Mouse (Mus musculus) cerebellum, postnatal 14 days (tissue): Measurements from ENCODE around the gene Mphosph6.

Source experiments
- DNase-seq, 2 experiments: peaks; one replicate each; pipeline ENCODE4 v3.0.0; 2021; ENCODE audit warnings: mixed read lengths in 2 of 2

The Mphosph6 gene

DNA sequence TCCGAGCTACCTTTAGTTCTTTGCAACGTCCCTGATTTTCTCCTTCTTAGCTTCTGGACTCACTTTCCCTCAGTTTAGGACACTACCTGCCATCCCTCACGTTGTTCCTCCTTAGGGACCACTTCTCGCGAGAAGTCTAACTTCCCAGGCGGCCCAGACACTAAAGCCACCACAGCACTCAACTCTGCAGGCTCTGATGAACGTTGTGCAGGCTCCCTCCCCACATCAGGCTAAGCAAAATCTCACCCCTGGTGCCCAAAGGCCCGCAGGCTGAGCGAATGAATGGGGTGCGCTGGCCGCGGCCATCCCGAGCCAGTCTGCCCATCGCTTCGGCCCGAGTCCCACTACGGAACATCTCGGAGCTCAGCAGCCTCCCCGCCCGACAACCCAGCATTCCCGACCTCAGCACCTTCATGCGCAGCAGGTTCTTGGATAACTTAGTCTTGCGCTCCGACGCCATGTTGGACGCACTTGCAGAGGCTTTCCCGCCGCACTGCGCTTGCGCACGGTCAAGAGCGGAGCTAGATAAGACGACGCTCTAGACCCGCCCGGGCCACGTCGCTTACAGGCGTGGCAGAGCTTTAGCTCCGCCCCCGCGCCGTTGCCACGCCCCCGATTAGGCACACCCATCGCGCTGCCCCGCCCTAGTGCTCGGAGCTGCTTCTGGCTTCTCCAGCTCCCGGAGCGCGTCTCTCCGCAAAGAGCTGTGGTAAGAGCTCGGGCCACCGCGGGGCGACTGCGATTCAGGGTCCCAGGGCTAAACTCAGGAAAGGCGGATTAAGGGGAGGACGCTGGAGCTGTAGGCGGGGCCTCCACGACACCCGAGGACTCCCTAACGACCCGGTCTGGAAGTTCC is at the start of gene Mphosph6:
Mphosph6 (minus strand) TSS at position 501 of the 856 bp plus-strand sequence.
- peak; percentile 97 to 98 for DNase-seq

DNA sequence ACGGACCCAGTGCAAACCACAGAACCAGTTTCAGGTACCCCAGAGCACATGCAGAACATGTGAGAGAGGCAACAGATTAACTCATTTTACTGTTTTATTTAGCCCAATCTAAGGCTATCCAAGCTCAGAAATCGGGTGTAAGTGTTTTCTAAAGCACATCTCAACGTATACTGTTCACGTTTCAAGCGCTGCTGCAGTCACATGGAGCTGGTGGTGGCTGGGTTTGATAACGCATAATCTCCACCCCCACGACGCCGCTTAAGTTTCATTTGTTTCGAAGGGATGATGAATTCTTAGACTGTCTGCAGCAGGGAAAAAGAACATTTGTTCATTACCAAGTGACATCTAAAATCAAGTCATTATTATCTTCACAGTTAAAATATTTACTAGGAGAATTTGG is 48.7 kb upstream of the Mphosph6 start:
- no peak for DNase-seq

GRCm38 (mm10) chr8:117847865-117848264 is 46.1 kb upstream of the Mphosph6 start:
- DNase-seq, result no peak

- peak in 1 of 2 experiments; percentile 15 for DNase-seq
Measured at GRCm38 (mm10) chr8:117843694-117844093, 42.0 kb upstream of the Mphosph6 start.

GRCm38 (mm10) chr8:117813524-117813923 is 11.8 kb upstream of the Mphosph6 start:
- DNase-seq, result no peak

DNA sequence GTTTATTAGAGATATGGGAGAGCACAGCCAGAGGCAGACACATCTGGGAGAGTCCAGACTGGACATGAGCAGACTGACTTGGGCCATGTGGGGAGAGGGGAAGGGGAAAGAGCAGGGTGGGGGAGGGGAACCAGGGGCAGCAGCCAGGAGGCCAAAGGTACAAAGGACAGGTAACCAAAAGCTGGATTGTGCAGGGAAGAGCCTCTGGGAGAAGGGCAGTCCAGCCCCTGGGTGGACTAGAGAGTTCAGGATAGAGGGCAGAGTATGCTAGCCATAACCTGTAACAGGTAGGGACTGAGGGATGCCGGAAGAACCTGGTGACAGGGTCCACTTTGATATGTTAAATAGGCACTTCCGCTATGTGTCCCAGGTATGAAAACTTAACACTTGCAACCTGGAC is 8.9 kb upstream of the Mphosph6 start:
- DNase-seq, result no peak

GRCm38 (mm10) chr8:117805419-117805818 is 3.7 kb upstream of the Mphosph6 start:
- no peak for DNase-seq

DNA sequence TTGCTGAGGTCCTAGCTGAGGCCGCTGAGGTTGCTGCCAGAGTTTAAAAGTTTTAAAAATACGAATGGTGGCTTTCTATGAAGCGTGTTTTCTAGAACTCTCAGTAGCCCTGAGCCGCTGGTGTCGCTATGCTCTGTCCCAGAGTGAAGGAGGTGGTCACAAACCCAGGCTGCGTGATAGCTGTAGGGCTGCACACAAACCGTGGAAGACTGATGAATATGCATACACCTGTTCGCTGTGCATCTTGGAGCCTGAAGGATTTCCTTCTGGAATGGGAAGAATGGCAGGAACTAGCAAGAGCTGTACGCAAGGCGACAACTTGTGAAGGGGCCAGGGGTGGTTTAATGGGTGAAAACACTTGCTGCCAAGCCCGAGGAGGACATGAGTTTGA is 551 bp upstream of the Mphosph6 start:
- no peak for DNase-seq

GRCm38 (mm10) chr8:117798066-117798465 is 3.7 kb downstream of the Mphosph6 start:
- no peak for DNase-seq

DNA sequence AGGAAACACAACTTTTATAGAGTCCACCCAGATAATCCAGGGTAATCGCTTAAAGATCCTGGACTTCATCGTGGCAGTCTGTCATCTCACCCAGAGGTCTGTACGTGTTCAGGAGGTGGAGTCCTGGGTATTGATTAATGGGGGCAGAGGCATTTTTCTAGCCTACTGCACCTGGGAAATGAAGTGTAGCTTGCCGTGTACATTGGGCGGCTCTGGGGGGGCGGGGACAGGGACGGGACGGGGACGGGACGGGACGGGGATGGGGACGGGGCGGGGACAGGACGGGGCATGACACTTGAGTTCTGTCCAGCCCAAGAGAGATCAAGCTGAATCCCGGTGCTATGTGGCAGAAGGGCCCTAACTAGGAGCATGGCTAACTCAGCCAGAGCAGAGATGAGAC is 5.3 kb downstream of the Mphosph6 start:
- no peak for DNase-seq

GRCm38 (mm10) chr8:117794581-117794980 is 7.2 kb downstream of the Mphosph6 start:
- peak; percentile 29 to 52 for DNase-seq

- DNase-seq, result no peak
Measured at GRCm38 (mm10) chr8:117792616-117793144, 9.1 kb downstream of the Mphosph6 start.

DNA sequence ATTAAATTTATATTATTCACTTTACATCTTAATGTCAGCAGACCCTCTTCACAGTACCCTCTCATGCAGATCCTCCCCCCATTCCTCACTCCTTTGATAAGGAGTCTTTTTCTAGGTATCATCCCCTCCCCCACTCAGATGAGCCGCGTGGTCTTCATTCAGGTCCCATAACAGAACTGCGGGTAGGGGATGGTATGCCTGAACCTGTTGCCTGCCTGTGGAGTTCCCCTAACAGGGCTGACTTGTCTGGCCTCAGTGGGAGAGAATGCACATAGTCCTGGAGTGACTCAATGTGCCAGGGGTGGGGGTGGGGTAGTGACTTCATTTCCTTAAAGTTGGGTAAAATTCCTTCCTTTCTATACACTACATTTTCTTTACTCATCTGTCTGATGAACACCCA is 15.3 kb downstream of the Mphosph6 start:
- DNase-seq, result no peak

DNA sequence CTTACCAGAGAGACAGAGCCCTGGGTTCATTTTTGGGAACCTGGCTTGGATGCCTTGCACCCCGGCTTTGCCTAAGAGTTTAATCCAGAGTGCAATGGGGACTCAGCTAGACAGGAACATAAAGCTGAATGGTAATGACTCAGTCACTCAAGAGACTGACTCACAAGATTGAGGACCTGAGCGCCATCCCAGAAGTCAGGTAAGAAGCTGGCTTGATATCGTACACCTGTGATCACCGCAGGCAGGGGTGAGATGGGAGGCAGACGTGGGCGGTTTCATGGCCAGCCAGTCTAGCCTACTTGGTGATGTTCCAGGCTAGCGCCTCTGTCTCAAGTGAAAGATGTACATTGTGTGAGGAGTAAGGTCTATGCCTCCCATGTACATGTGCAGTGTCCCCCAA is 18.7 kb downstream of the Mphosph6 start:
- no peak for DNase-seq

- no peak for DNase-seq
Measured at GRCm38 (mm10) chr8:117781375-117782129, 20.2 kb downstream of the Mphosph6 start.

- DNase-seq, result no peak
Measured at GRCm38 (mm10) chr8:117779344-117779743, 22.4 kb downstream of the Mphosph6 start.

DNA sequence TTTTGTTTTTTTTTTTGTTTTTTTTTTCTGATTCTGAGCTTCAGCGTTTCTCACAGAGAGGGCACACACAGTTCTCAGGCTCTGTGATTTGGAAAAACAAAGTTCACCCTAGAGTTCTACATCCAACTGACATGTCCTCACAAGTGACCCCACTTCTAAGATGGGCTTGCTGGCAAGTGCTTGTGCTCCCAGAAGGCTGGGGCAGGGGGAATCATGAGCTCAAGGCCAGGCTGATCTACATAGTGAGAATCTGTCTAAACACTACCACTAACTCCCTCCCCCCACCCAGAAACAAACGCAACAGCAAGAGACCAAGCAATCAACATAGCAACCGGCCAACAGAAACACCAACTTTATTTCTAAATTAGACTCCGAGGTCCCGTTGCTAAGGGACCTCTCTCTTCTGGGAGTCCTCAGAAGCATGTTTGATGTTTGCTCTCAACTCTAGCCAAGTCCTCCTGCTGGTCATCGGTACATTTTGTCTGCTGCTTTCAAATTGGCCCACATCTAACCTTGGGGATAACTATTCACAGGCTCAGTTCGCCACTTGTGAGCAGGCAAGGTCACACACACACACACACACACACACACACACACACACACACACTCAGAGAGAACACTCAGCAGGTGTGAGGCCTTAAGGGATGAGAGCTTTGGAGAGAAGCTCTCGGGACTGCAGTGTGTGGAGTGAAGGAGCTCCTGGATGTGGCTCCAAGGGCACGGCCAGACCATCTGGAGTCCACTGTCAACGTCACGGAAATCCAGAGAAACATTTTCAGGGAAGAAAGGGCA is 23.0 kb downstream of the Mphosph6 start:
- no peak for DNase-seq

DNA sequence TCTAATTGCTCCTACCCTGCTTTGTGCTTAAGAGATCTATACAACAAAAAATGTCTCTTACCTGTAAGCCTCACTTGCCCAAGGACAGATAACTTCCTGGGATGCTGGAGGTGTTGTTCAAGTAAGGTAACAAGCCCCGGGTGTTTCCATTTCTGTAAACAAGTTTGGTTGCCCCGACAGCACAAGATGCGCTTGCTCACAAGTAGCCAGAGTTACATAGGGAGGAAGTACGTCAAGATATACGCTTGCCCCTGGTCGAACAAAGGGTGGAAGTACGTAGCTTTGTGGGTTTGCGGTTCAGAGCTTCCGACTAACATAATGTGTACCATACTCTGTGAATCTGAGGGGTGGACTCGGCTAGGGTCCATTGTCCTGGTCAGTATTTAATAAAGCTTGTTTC is 25.7 kb downstream of the Mphosph6 start:
- DNase-seq, result no peak

DNA sequence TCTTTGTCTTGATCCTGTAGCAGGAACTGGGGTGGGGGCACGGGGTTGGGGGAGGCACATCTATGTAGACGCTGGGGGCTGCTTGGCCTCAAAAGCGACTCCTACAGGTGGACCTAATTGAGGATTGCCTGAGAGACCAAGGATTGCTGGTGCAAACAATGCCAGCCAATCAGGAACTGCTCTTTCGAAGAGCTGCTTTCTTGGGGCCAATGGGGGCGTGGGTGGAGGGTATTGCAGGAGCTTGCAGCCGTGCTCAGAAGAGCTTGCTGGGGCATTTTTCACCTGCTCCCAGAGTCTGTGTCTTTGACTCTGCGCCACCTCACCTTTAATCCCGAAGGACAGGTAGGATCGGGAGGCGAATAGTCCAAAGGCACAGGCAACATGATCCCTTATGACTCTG is 26.1 kb downstream of the Mphosph6 start:
- DNase-seq, result no peak

- DNase-seq, result no peak
Measured at GRCm38 (mm10) chr8:117772597-117772996, 29.1 kb downstream of the Mphosph6 start.

DNA sequence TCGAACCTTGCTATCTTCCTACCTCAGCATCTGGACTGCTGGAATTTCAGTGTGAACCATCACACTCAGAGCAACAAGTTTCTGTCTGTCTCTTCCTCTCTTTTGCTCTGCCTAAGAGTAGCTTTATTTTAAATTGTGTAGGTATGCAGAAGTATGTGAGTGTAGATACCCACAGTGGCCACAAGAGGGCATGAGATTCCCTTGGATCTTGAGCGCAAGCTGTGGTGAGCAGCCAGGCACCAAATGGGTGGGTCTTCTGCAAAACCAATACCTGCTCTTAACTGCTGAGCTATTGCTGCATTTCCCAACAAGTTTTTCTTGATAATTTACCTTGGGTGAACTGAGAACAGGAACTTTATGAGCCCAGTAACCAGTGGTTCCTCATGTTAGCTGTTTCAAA is 29.6 kb downstream of the Mphosph6 start:
- DNase-seq, result peak; percentile 43 to 57

DNA sequence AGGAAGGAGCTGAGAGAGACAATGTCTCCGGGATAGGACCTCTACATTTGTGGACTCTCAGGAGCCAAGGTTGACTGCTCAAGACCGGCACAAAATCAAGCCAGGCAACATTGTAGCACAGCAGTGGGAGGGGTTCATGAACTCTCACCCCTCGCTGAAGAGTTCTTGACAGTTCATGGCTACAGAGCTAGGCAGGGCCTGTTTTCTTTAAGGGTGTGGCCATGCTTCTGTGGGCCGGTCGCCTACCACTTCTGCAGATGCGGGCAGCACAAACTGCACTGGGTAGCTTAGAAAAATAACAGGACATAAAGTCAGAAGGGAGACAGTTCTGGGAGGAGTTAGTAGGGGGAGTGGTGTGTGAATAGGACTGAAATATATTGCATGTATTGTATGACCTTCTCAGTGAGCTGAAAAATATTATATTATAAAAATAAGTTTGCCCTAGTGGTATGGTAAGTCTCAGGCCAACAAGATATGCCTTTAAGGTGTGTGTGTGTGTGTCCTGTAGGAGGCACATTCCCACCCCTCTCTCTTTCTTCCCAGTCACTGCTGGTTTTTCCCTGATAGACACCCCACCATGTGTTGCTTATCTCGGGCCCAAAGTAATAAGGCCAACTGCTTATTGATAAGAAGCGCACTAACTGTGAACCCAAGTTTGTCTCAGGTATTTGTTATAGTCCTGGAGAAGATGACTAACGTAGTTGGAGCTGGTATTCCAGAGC is 30.5 kb downstream of the Mphosph6 start:
- no peak for DNase-seq
